Mouse (Mus musculus): Measurements from ENCODE around the gene Mt4. TPM values are rescaled to one million over a fixed set of nuclear protein-coding genes. Genes with fewer than 3 reads are reported as not detected.

The Mt4 gene
- polyA plus RNA-seq, 1 experiment from 2014 or later = not detected

- Histone ChIP-seq H3K4me1 (replicated peaks; ENCODE audit: control insufficient read depth, insufficient read depth, low read length) (0 out of 2 replicates have a peak, but pooled peaks cover 3% of the 10 kb centered on the region), H3K4me3 (ENCODE audit: low read depth, low read length) (no peak overlapping the region), H3K36me3 (ENCODE audit: control insufficient read depth, insufficient read depth, low read length) (no peaks in the 10 kb centered on the region), H3K9ac (ENCODE audit: low read depth, low read length) (no peak overlapping the region), H3K4me2 (replicated peaks; ENCODE audit: low read depth, low read length) (peak overlapping the region; percentile 85; the same call in 1 of the 2 replicates), H3K9me3 (ENCODE audit: control insufficient read depth, low read length) (no peaks in the 10 kb centered on the region), H3K27ac (ENCODE audit: low read depth, low read length) (no peak overlapping the region), H3K27me3 (ENCODE audit: control insufficient read depth, insufficient read depth, low read length) (peaks cover 51% of the 10 kb centered on the region)
- 50% methylated on average over 10 of the region's 10 CpGs for WGBS
- ATAC-seq (ENCODE audit: low FRiP score) (no peak), DNase-seq (ENCODE audit: low spot score) (no peak)
Observed at GRCm38 (mm10) chr8:94171321-94171755, 34.3 kb downstream of the Mt4 start.

- Histone ChIP-seq H3K9ac (ENCODE audit: low read depth, low read length) (peak within 1 kb of the TSS; percentile 43), H3K4me1 (replicated peaks; ENCODE audit: control insufficient read depth, insufficient read depth, low read length) (0 out of 2 replicates have a peak, but pooled peaks cover 3% of the 10 kb centered on the region), H3K27me3 (ENCODE audit: control insufficient read depth, insufficient read depth, low read length) (peaks cover 55% of the 10 kb centered on the region), H3K9me3 (ENCODE audit: control insufficient read depth, low read length) (no peaks in the 10 kb centered on the region), H3K4me3 (ENCODE audit: low read depth, low read length) (peak within 1 kb of the TSS; percentile 42), H3K4me2 (replicated peaks; ENCODE audit: low read depth, low read length) (peak within 1 kb of the TSS; percentile 85), H3K27ac (ENCODE audit: low read depth, low read length) (no peak within 1 kb of the TSS), H3K36me3 (ENCODE audit: control insufficient read depth, insufficient read depth, low read length) (no peaks in the 10 kb centered on the region)
- ATAC-seq (ENCODE audit: low FRiP score) = peak; percentile 66
- DNase-seq (ENCODE audit: low spot score) = peak; percentile 70
- under 1% methylated on average over 55 of the region's 56 CpGs for WGBS
Observed at GRCm38 (mm10) chr8:94172075-94172808, 35.2 kb downstream of the Mt4 start, which contains the start of gene Mt2. Gene Mt2, plus strand, starts transcription at chr8:94172664.

GRCm38 (mm10) chr8:94172809-94173732 lies 36.1 kb downstream of the Mt4 start:
- no peaks in the 10 kb centered on the region for H3K9me3 ChIP-seq (ENCODE audit: control insufficient read depth, low read length)
- peak; percentile 69 for DNase-seq (ENCODE audit: low spot score)
- peak overlapping the region; percentile 85 for H3K4me2 ChIP-seq (replicated peaks; ENCODE audit: low read depth, low read length)
- ATAC-seq (ENCODE audit: low FRiP score) = peak; percentile 33; the same call in 1 of the 2 replicates
- no peak overlapping the region for H3K27ac ChIP-seq (ENCODE audit: low read depth, low read length)
- no peaks in the 10 kb centered on the region for H3K36me3 ChIP-seq (ENCODE audit: control insufficient read depth, insufficient read depth, low read length)
- H3K27me3 ChIP-seq (ENCODE audit: control insufficient read depth, insufficient read depth, low read length) = peaks cover 60% of the 10 kb centered on the region
- WGBS = 1% methylated on average over 39 of the region's 39 CpGs
- H3K9ac ChIP-seq (ENCODE audit: low read depth, low read length) = peak overlapping the region; percentile 43; the same call in 1 of the 2 replicates
- H3K4me1 ChIP-seq (replicated peaks; ENCODE audit: control insufficient read depth, insufficient read depth, low read length) = 0 out of 2 replicates have a peak, but pooled peaks cover 3% of the 10 kb centered on the region
- peak overlapping the region; percentile 42 for H3K4me3 ChIP-seq (ENCODE audit: low read depth, low read length)

GRCm38 (mm10) chr8:94173848-94174403 lies 36.9 kb downstream of the Mt4 start:
- Histone ChIP-seq H3K4me1 (replicated peaks; ENCODE audit: control insufficient read depth, insufficient read depth, low read length) (0 out of 2 replicates have a peak, but pooled peaks cover 3% of the 10 kb centered on the region), H3K4me2 (replicated peaks; ENCODE audit: low read depth, low read length) (no peak overlapping the region), H3K9ac (ENCODE audit: low read depth, low read length) (no peak overlapping the region), H3K27me3 (ENCODE audit: control insufficient read depth, insufficient read depth, low read length) (peaks cover 68% of the 10 kb centered on the region), H3K36me3 (ENCODE audit: control insufficient read depth, insufficient read depth, low read length) (no peaks in the 10 kb centered on the region), H3K9me3 (ENCODE audit: control insufficient read depth, low read length) (no peaks in the 10 kb centered on the region), H3K4me3 (ENCODE audit: low read depth, low read length) (no peak overlapping the region), H3K27ac (ENCODE audit: low read depth, low read length) (no peak overlapping the region)
- no peak for DNase-seq (ENCODE audit: low spot score)
- 47% methylated on average over 11 of the region's 11 CpGs for WGBS
- ATAC-seq (ENCODE audit: low FRiP score) = no peak

- no peak for DNase-seq (ENCODE audit: low spot score)
- ATAC-seq (ENCODE audit: low FRiP score) = no peak
- no peak overlapping the region for H3K4me3 ChIP-seq (ENCODE audit: low read depth, low read length)
- H3K4me2 ChIP-seq (replicated peaks; ENCODE audit: low read depth, low read length) = no peak overlapping the region
- H3K27ac ChIP-seq (ENCODE audit: low read depth, low read length) = no peak overlapping the region
- 31% methylated on average over 7 of the region's 7 CpGs for WGBS
- no peaks in the 10 kb centered on the region for H3K9me3 ChIP-seq (ENCODE audit: control insufficient read depth, low read length)
- H3K9ac ChIP-seq (ENCODE audit: low read depth, low read length) = no peak overlapping the region
- H3K27me3 ChIP-seq (ENCODE audit: control insufficient read depth, insufficient read depth, low read length) = peaks cover 73% of the 10 kb centered on the region
- peaks cover 5% of the 10 kb centered on the region; the same call in 1 of the 2 replicates for H3K4me1 ChIP-seq (replicated peaks; ENCODE audit: control insufficient read depth, insufficient read depth, low read length)
- H3K36me3 ChIP-seq (ENCODE audit: control insufficient read depth, insufficient read depth, low read length) = no peaks in the 10 kb centered on the region
Observed at GRCm38 (mm10) chr8:94174619-94175213, 37.7 kb downstream of the Mt4 start.

GRCm38 (mm10) chr8:94177716-94178390 lies 40.9 kb downstream of the Mt4 start:
- no peak overlapping the region for H3K4me3 ChIP-seq (ENCODE audit: low read depth, low read length)
- ATAC-seq (ENCODE audit: low FRiP score) (no peak), DNase-seq (ENCODE audit: low spot score) (no peak)
- no peak overlapping the region for H3K9ac ChIP-seq (ENCODE audit: low read depth, low read length)
- no peaks in the 10 kb centered on the region for H3K36me3 ChIP-seq (ENCODE audit: control insufficient read depth, insufficient read depth, low read length)
- no peak overlapping the region for H3K27ac ChIP-seq (ENCODE audit: low read depth, low read length)
- H3K9me3 ChIP-seq (ENCODE audit: control insufficient read depth, low read length) = no peaks in the 10 kb centered on the region
- H3K27me3 ChIP-seq (ENCODE audit: control insufficient read depth, insufficient read depth, low read length) = peaks cover 70% of the 10 kb centered on the region
- no peak overlapping the region for H3K4me2 ChIP-seq (replicated peaks; ENCODE audit: low read depth, low read length)
- H3K4me1 ChIP-seq (replicated peaks; ENCODE audit: control insufficient read depth, insufficient read depth, low read length) = peaks cover 3% of the 10 kb centered on the region; the same call in 1 of the 2 replicates
- 60% methylated on average over 7 of the region's 7 CpGs for WGBS

GRCm38 (mm10) chr8:94178857-94179712 lies 42.1 kb downstream of the Mt4 start, which contains the start of gene Mt1:
Gene Mt1, plus strand, starts transcription at chr8:94179082.
- ATAC-seq (ENCODE audit: low FRiP score) = peak; percentile 74

More at GRCm38 (mm10) chr8:94178857-94179712, 42.1 kb downstream of the Mt4 start, which contains the start of gene Mt1:
- Histone ChIP-seq H3K36me3 (ENCODE audit: control insufficient read depth, insufficient read depth, low read length) (no peaks in the 10 kb centered on the region), H3K27ac (ENCODE audit: low read depth, low read length) (no peak within 1 kb of the TSS), H3K9me3 (ENCODE audit: control insufficient read depth, low read length) (no peaks in the 10 kb centered on the region), H3K4me2 (replicated peaks; ENCODE audit: low read depth, low read length) (peak within 1 kb of the TSS; percentile 54), H3K27me3 (ENCODE audit: control insufficient read depth, insufficient read depth, low read length) (peaks cover 70% of the 10 kb centered on the region), H3K4me3 (ENCODE audit: low read depth, low read length) (peak within 1 kb of the TSS; percentile 33), H3K4me1 (replicated peaks; ENCODE audit: control insufficient read depth, insufficient read depth, low read length) (peaks cover 3% of the 10 kb centered on the region; the same call in 1 of the 2 replicates), H3K9ac (ENCODE audit: low read depth, low read length) (no peak within 1 kb of the TSS)
- WGBS = under 1% methylated on average over 50 of the region's 50 CpGs
- DNase-seq (ENCODE audit: low spot score) = peak; percentile 76
